Mouse (Mus musculus) cerebellum, postnatal 10 days (tissue): ENCODE measurements at regions not wholly inside any gene's neighbourhood (a gene's known extent, or its start where the extent isn't known, plus 50 kb on each side); places are given as distances from the start of the nearest gene placed in this dataset.

Source experiments
- DNase-seq, 2 experiments: peaks; one replicate each; pipeline ENCODE4 v3.0.0; 2021; ENCODE audit warnings: mixed read lengths in 2 of 2

DNA sequence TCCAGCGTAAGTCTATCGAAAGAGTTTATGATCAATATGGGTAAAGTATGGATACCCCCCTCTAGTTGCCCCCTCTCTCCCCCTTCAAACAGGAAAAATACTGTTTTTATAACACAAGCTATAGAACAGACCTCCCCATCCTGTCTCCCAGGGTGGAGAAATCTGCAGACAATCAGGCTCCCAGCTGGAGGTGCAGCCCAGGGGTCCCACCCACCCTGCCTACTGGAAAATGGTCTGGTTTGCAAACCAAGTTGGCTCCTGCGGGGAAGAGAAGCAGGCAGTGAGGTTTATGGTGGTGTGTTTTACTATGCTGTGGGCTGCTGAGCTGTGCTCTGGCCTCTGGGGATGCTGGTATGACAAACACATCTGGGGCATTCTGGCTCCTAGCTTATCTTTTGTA lies 70.7 kb upstream of the Sfswap start:
- no peak for DNase-seq

DNA sequence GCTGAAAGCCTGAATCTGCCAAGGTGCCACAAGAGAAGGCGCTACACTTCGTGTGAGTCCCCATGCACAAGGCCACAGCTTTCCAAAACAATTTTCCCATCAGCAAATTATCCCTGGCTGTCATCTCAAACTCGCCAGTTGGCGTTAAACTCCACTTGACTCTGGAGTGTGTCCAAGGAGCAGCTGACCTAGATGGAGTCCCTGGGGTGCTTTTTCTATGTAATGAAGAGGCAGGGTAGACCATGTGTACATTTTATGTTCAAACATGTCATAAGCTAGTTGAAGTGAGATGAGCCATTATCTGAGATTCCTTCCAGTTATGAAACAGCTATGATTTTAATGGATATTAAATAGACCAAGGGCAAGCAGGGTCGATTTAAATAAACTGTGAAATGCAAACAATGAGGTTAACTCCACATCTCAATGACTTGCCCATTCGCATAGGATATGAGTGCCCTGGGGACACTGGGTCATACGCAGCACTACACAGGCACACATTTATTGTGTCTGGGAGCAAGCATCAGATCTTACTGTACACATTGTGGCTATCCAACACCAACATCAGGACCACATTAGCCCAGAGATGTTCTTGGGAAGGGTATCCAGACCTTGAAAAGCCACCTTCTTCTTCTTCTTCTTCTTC lies 51.0 kb upstream of the Sfswap start:
- DNase-seq: peak; percentile 87 to 88
